Mouse (Mus musculus): ENCODE data around the gene Pgr15l. TPM values are rescaled to one million over a fixed set of nuclear protein-coding genes. Genes with fewer than 3 reads are reported as not detected.

The Pgr15l gene
- not detected for polyA plus RNA-seq (2014; fragmentation: Illumina TruSeq; extraction: RNeasy Lipid Tissue Mini Kit (QIAGEN cat#74804); ENCODE audit: low replicate concordance)

DNA sequence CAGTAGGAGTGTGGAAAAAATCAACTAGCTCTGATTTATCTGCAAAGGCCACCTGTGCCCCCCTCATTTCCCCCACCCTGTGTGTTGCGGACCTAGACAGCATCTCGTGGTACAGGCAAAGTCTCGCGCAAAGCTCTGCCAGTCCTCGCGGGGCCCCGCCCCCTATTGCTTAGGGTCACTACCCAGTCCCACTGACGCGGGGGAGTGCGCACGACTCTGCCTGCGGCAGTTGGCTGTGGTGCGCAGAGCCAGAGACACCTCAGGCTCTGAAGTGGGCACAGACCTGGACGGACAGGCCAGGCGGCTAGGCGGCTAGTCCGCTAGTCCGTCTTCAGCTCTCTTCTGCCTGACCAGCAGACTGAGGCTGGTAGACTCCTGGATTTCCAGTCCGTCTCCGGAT lies at the start of gene Pgr15l:
Pgr15l (plus strand) TSS at position 228 of the 400 bp plus-strand sequence.

All from small intestine, adult 10 weeks (tissue).